Mouse (Mus musculus): ENCODE measurements around the gene Zfhx3. TPM values are rescaled to one million over a fixed set of nuclear protein-coding genes. Genes with fewer than 3 reads are reported as not detected.

Gene Zfhx3
- polyA plus RNA-seq, 1 experiment from 2014 or later = 17.8 TPM

DNA sequence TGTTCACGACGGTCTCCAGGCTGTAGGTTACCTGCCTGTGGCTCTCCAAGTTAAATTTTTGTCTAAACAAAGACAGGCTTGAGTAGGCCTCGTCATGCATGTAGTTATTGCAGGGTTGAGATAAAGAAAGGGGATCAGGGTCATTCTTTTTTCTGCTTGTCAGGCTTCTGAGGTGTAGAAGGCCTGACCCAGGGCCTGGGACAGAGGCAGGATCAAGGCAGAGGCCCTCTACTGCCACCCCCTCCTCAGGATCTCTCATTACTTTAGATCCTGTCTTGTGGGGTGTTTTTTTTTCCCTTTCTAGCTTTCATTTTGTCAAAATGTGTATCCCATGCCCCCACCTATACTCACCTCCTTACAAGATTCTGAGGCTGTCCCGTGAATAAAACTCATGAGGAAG is 770.2 kb downstream of the Zfhx3 start:
- H3K4me3 ChIP-seq (ENCODE audit: low read length) = no peak overlapping the region
- H3K9ac ChIP-seq (ENCODE audit: low read depth, low read length) = peak overlapping the region; percentile 55
- WGBS = 45% methylated on average over 4 of the region's 4 CpGs
- no peaks in the 10 kb centered on the region for H3K9me3 ChIP-seq (ENCODE audit: control insufficient read depth, low read length)
- peaks cover 11% of the 10 kb centered on the region for H3K4me1 ChIP-seq (ENCODE audit: control insufficient read depth, insufficient read depth, low read depth, low read length)
- H3K4me2 ChIP-seq (ENCODE audit: low read length) = peak overlapping the region; percentile 79
- no peaks in the 10 kb centered on the region for H3K36me3 ChIP-seq (ENCODE audit: control insufficient read depth, insufficient read depth, low read length)
- H3K27me3 ChIP-seq (replicated peaks; ENCODE audit: control insufficient read depth, insufficient read depth, low read length) = peaks cover 8% of the 10 kb centered on the region
- ATAC-seq = no peak
- H3K27ac ChIP-seq (ENCODE audit: low read depth, low read length) = peak overlapping the region; percentile 77

DNA sequence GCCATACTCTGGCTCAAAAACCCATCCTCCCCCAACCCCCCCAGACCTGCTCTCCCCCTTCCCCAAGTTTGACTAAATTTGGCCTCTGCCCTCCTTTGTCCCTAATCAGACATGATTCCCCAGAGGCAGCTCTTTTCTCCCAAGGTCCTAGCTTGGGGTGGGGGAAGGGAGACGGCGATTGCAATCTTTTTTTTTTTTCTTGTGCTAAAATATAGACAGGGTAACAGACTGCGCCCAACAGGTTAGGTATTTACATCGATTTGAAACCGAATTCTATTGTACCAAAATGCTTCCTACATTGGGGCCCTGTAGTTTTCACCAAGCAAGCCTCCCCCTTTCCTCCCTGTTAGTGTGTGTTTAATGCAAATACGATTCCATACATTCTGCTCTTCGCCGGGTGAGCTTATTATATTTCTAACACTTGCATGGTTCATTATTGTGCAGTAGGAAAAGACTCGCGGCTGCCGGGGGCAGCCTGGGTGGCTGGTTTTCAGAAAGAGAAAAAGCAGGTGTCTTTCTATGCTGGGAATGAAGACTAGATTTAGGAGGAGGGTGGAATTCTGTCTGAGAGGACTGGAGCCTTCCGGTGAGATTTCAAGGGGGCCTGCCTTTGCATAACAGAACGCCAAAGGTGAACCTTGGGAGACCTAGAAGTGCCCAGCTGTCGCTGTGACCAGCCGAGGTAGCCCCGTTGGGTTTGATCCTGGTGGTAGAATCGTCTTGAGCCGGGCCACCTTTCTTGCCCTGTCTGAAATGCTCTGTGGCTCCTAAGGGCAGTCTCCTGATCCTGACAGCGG is 771.1 kb downstream of the Zfhx3 start:
- Histone ChIP-seq H3K4me2 (ENCODE audit: low read length) (peak overlapping the region; percentile 79), H3K27ac (ENCODE audit: low read depth, low read length) (peak overlapping the region; percentile 91), H3K27me3 (replicated peaks; ENCODE audit: control insufficient read depth, insufficient read depth, low read length) (peaks cover 8% of the 10 kb centered on the region), H3K36me3 (ENCODE audit: control insufficient read depth, insufficient read depth, low read length) (no peaks in the 10 kb centered on the region), H3K4me3 (ENCODE audit: low read length) (peak overlapping the region; percentile 69), H3K9ac (ENCODE audit: low read depth, low read length) (peak overlapping the region; percentile 84), H3K9me3 (ENCODE audit: control insufficient read depth, low read length) (no peaks in the 10 kb centered on the region), H3K4me1 (ENCODE audit: control insufficient read depth, insufficient read depth, low read depth, low read length) (peaks cover 14% of the 10 kb centered on the region)
- 21% methylated on average over 19 of the region's 19 CpGs for WGBS
- ATAC-seq = no peak

DNA sequence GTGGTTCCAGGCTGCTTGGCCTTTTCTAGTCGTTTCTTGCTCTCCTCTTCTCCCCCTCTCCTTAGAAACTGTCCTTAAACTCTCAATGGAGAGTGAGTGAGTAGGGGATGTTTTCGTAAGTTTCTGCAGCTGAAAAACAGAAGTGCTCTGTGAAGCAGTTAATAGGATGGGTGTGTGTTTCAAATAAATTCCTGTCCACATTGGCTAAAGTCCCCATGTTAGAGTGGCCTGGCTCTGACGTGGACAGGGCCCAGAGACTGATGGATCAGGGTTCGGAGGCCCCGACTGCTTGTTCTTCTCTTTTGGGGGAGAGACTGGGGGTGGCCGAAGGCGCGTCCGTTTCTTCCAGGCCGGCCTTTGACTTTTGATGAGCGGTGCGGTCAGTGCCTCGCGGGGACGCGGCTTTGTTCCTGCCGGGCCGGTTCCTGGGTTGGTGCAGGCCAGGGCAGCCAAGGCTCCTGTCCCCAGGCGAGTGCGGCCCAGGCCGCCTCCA is 771.7 kb downstream of the Zfhx3 start:
- H3K4me1 ChIP-seq (ENCODE audit: control insufficient read depth, insufficient read depth, low read depth, low read length) = peaks cover 14% of the 10 kb centered on the region
- H3K27ac ChIP-seq (ENCODE audit: low read depth, low read length) = peak overlapping the region; percentile 91
- 2% methylated on average over 21 of the region's 21 CpGs for WGBS
- H3K27me3 ChIP-seq (replicated peaks; ENCODE audit: control insufficient read depth, insufficient read depth, low read length) = peaks cover 8% of the 10 kb centered on the region
- peak overlapping the region; percentile 79 for H3K4me2 ChIP-seq (ENCODE audit: low read length)
- peak overlapping the region; percentile 84 for H3K9ac ChIP-seq (ENCODE audit: low read depth, low read length)
- no peaks in the 10 kb centered on the region for H3K9me3 ChIP-seq (ENCODE audit: control insufficient read depth, low read length)
- ATAC-seq = 0 out of 2 replicates have a peak, but pooled peaks have one; percentile 7
- H3K36me3 ChIP-seq (ENCODE audit: control insufficient read depth, insufficient read depth, low read length) = no peaks in the 10 kb centered on the region
- peak overlapping the region; percentile 69 for H3K4me3 ChIP-seq (ENCODE audit: low read length)

DNA sequence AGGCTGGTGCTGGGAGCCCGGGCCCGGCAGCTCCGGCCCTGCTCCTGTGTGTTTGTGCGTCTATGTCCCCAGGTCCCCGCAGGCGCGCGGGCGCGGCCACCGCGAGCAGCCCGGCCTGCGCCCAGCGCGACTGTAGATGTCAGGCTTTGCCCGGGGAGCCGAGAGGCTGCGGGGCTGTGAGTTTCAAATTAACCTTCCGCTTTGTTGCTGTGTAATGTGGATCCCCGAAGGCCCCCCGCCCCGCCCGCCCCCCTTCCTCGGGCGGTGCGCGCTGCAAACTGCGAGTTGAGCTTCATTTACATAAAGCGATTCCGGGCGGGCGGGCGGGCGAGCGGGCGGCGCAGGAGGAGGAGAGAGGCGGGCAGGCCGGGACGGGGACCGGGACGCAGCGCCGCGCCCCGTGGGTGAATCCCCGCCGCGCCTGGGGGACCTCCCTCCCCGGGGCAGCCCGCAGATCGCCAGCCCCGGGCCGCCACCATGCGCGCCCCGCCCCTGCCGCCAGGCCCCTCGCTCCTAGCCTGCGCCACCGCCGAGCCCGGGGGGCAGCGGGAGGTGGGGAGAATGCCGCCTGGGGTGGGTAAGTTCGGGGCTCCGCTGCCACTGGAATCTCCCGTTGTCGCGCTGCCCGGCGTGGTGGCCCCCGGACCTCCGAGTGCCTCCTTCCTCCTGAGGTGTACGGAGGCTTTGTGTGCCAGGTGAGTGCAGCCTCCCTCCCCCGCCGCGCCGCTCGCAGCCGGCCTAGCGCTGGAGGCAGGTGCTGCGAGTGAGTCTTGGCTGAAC is 772.4 kb downstream of the Zfhx3 start:
- H3K9ac ChIP-seq (ENCODE audit: low read depth, low read length) = peak overlapping the region; percentile 84
- peaks cover 11% of the 10 kb centered on the region for H3K27me3 ChIP-seq (replicated peaks; ENCODE audit: control insufficient read depth, insufficient read depth, low read length)
- no peaks in the 10 kb centered on the region for H3K36me3 ChIP-seq (ENCODE audit: control insufficient read depth, insufficient read depth, low read length)
- H3K4me2 ChIP-seq (ENCODE audit: low read length) = peak overlapping the region; percentile 79
- peaks cover 11% of the 10 kb centered on the region for H3K4me1 ChIP-seq (ENCODE audit: control insufficient read depth, insufficient read depth, low read depth, low read length)
- peak overlapping the region; percentile 69 for H3K4me3 ChIP-seq (ENCODE audit: low read length)
- H3K9me3 ChIP-seq (ENCODE audit: control insufficient read depth, low read length) = no peaks in the 10 kb centered on the region
- peak overlapping the region; percentile 91 for H3K27ac ChIP-seq (ENCODE audit: low read depth, low read length)
- peak; percentile 79 for ATAC-seq
- under 1% methylated on average over 36 of the region's 84 CpGs for whole genome bisulfite sequencing

DNA sequence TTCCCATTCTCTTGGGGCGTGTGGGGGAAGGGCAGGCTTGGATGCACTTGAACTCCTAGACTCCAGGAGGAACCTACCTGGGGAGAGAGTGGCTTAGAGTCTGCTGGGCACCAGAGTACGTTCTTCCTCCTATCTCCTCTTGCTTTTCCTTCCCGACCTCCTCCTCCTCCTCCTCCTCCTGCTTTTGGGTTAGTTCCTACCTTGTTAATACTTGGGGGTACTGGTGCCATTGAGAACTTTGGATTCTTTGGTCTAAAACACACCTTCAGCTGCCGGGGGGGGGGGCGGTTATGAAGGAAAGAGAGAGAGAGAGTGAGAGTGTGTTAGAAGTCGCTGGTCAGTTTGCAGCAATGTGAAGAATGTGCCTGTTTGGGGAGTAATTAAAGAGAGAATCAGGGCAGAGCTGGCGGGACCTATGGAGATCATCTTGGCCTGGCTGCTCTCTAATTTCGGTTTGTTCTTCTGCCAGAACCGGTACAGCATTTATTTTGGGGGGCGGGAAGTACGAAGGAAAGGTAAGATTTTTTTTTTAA is 773.0 kb downstream of the Zfhx3 start:
- 14% methylated on average over 9 of the region's 11 CpGs for WGBS
- no peak; the same call in 1 of the 2 replicates for ATAC-seq
- H3K36me3 ChIP-seq (ENCODE audit: control insufficient read depth, insufficient read depth, low read length) = no peaks in the 10 kb centered on the region
- H3K4me1 ChIP-seq (ENCODE audit: control insufficient read depth, insufficient read depth, low read depth, low read length) = peaks cover 11% of the 10 kb centered on the region
- H3K9ac ChIP-seq (ENCODE audit: low read depth, low read length) = peak overlapping the region; percentile 84
- no peaks in the 10 kb centered on the region for H3K9me3 ChIP-seq (ENCODE audit: control insufficient read depth, low read length)
- peak overlapping the region; percentile 91 for H3K27ac ChIP-seq (ENCODE audit: low read depth, low read length)
- H3K4me3 ChIP-seq (ENCODE audit: low read length) = peak overlapping the region; percentile 69
- peak overlapping the region; percentile 79 for H3K4me2 ChIP-seq (ENCODE audit: low read length)
- H3K27me3 ChIP-seq (replicated peaks; ENCODE audit: control insufficient read depth, insufficient read depth, low read length) = peaks cover 11% of the 10 kb centered on the region

DNA sequence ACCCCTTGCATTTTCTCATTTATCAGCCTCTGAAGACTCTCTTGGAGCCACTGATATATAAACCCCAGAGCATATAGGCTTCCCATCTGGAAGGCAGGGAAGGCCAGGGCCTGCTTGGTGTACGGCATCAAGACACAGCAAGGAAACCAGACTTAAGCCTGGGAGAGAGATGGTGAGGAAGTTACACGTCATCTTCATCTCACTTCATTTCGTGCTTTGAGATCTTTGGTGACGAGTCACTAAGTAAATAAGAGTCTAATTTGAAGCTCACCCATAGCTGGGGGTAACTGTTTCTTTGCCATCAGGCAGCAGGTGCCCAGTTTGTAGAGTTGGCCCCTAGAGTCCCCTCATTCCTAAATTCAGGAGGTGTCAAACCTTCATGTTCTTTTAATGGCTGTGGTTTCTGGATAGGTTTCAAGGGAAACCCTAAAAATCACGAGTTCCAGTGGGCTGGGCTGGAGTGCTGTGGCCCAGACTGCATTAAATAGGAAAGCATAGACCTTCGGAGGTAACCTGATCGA is 773.9 kb downstream of the Zfhx3 start:
- Histone ChIP-seq H3K27me3 (replicated peaks; ENCODE audit: control insufficient read depth, insufficient read depth, low read length) (peaks cover 11% of the 10 kb centered on the region), H3K9me3 (ENCODE audit: control insufficient read depth, low read length) (no peaks in the 10 kb centered on the region), H3K4me3 (ENCODE audit: low read length) (peak overlapping the region; percentile 69), H3K9ac (ENCODE audit: low read depth, low read length) (peak overlapping the region; percentile 33), H3K36me3 (ENCODE audit: control insufficient read depth, insufficient read depth, low read length) (no peaks in the 10 kb centered on the region), H3K4me2 (ENCODE audit: low read length) (peak overlapping the region; percentile 79), H3K27ac (ENCODE audit: low read depth, low read length) (peak overlapping the region; percentile 13; the same call in 1 of the 2 replicates), H3K4me1 (ENCODE audit: control insufficient read depth, insufficient read depth, low read depth, low read length) (peaks cover 11% of the 10 kb centered on the region)
- WGBS = 46% methylated on average over 7 of the region's 7 CpGs
- ATAC-seq = no peak

DNA sequence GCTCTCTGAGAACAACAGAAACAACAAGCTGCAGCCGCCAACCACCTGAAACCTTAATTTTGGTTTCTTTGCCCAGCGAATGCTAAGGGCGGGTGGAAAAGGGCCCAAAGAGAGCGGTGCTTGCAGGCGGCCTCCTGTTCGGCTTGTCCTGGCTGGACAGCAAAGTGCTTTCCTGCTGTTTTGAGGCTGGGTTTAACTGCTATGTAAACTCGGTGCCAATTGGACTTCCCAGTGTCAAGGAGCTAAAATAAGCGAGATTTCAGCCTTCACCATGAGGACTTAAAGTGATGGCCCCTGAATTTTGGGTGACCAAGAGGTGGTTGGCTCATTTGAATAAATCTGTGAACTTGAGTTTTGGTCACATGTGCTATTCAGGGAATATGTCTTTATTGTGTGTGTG is 775.1 kb downstream of the Zfhx3 start:
- Histone ChIP-seq H3K4me1 (ENCODE audit: control insufficient read depth, insufficient read depth, low read depth, low read length) (peaks cover 8% of the 10 kb centered on the region; the same call in 1 of the 2 replicates), H3K4me3 (ENCODE audit: low read length) (peak overlapping the region; percentile 69), H3K27me3 (replicated peaks; ENCODE audit: control insufficient read depth, insufficient read depth, low read length) (peaks cover 11% of the 10 kb centered on the region), H3K9me3 (ENCODE audit: control insufficient read depth, low read length) (no peaks in the 10 kb centered on the region), H3K27ac (ENCODE audit: low read depth, low read length) (no peak overlapping the region), H3K36me3 (ENCODE audit: control insufficient read depth, insufficient read depth, low read length) (no peaks in the 10 kb centered on the region), H3K9ac (ENCODE audit: low read depth, low read length) (no peak overlapping the region), H3K4me2 (ENCODE audit: low read length) (peak overlapping the region; percentile 79)
- 28% methylated on average over 8 of the region's 8 CpGs for WGBS
- ATAC-seq = no peak

DNA sequence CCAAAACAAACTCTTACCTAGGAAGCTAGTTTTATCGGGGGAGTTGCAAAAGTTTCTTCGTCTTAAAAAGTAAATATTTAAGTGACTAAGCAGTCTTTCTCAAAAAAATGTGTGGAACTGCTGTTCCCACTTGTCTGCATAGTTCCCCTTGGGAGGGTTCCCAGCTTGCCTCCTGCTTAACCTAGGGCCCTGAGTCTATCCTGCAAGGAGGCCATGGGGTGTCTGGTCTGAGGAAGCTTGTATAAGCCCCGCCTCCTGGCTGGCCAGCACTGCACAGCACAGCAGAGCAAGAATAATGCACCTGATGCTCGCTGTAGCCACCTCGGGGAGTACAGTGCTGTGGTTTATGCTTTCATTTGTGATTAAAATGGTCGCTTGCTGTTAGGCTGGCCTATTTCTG is 775.6 kb downstream of the Zfhx3 start:
- Histone ChIP-seq H3K9me3 (ENCODE audit: control insufficient read depth, low read length) (no peaks in the 10 kb centered on the region), H3K4me2 (ENCODE audit: low read length) (peak overlapping the region; percentile 79), H3K27ac (ENCODE audit: low read depth, low read length) (no peak overlapping the region; the same call in 1 of the 2 replicates), H3K4me3 (ENCODE audit: low read length) (peak overlapping the region; percentile 9; the same call in 1 of the 2 replicates), H3K4me1 (ENCODE audit: control insufficient read depth, insufficient read depth, low read depth, low read length) (peaks cover 12% of the 10 kb centered on the region), H3K9ac (ENCODE audit: low read depth, low read length) (no peak overlapping the region), H3K36me3 (ENCODE audit: control insufficient read depth, insufficient read depth, low read length) (no peaks in the 10 kb centered on the region), H3K27me3 (replicated peaks; ENCODE audit: control insufficient read depth, insufficient read depth, low read length) (peaks cover 11% of the 10 kb centered on the region)
- WGBS = 30% methylated on average over 6 of the region's 6 CpGs
- ATAC-seq = no peak

Data from hindbrain, embryonic 16.5 days (tissue).